Mouse (Mus musculus): ENCODE results near the gene Gm5483.
"Not testable (repeated sequence)": the region's sequence is repeated elsewhere in the genome, so short reads cannot be mapped to it uniquely, and the experiment has no call there.

Gene Gm5483

GRCm38 (mm10) chr16:36183912-36184311, at the start of gene Gm5483:
Gm5483 (plus strand) TSS chr16:36184212.
- DNase-seq = not testable (repeated sequence)

- DNase-seq = no peak
These were observed 45.8 kb upstream of the Gm5483 start for GRCm38 (mm10) chr16:36138201-36138600.

GRCm38 (mm10) chr16:36156402-36156975, 27.5 kb upstream of the Gm5483 start, which contains the start of gene Stfa2l1:
Stfa2l1 (plus strand) TSS chr16:36156811.
- no peak for DNase-seq

GRCm38 (mm10) chr16:36167841-36168240, 16.2 kb upstream of the Gm5483 start:
- DNase-seq = not testable (repeated sequence)

- no peak for DNase-seq
These were observed 7.9 kb upstream of the Gm5483 start for GRCm38 (mm10) chr16:36176108-36176507.

GRCm38 (mm10) chr16:36179910-36180309, 4.1 kb upstream of the Gm5483 start:
- no peak for DNase-seq

- no peak for DNase-seq
These were observed 15.2 kb downstream of the Gm5483 start for GRCm38 (mm10) chr16:36199226-36199625.

GRCm38 (mm10) chr16:36203846-36204245, 19.8 kb downstream of the Gm5483 start:
- no peak for DNase-seq

- not testable (repeated sequence) for DNase-seq
These were observed 21.7 kb downstream of the Gm5483 start for GRCm38 (mm10) chr16:36205684-36206083.

- no peak for DNase-seq
These were observed 26.0 kb downstream of the Gm5483 start, which contains the start of gene Gm5416 for GRCm38 (mm10) chr16:36209967-36210453. Gm5416 (plus strand) TSS chr16:36210403.

- DNase-seq = not testable (repeated sequence)
These were observed 37.2 kb downstream of the Gm5483 start, which contains the start of gene 2010005H15Rik for GRCm38 (mm10) chr16:36221168-36221567. 2010005H15Rik (plus strand) TSS chr16:36221468.

Data from B cell, adult 2 months (primary cell).